Mouse (Mus musculus): ENCODE results near the gene Olfr1377. TPM values are rescaled to one million over a fixed set of nuclear protein-coding genes. Genes with fewer than 3 reads are reported as not detected.
"Not testable (repeated sequence)": the region's sequence is repeated elsewhere in the genome, so short reads cannot be mapped to it uniquely, and the experiment has no call there.

Gene Olfr1377
- polyA plus RNA-seq, 1 experiment from 2014 or later: not detected

GRCm38 (mm10) chr11:51029381-51029780 is 47.6 kb downstream of the Olfr1377 start:
- not testable (repeated sequence) for H3K4me3 ChIP-seq (ENCODE audit: low read depth, low read length); DNase-seq (ENCODE audit: low spot score); H3K9ac ChIP-seq (replicated peaks; ENCODE audit: low read length); ATAC-seq (replicated peaks; ENCODE audit: insufficient number of reproducible peaks, low FRiP score, low TSS enrichment, low read depth); H3K9me3 ChIP-seq (replicated peaks; ENCODE audit: control insufficient read depth, low read length); H3K36me3 ChIP-seq (replicated peaks; ENCODE audit: control insufficient read depth, insufficient read depth, low read depth, low read length); H3K27me3 ChIP-seq (ENCODE audit: control insufficient read depth, insufficient read depth, low read length); H3K4me1 ChIP-seq (ENCODE audit: control insufficient read depth, insufficient read depth, low read length); H3K27ac ChIP-seq (replicated peaks; ENCODE audit: low read depth, low read length); H3K4me2 ChIP-seq (ENCODE audit: low read depth, low read length)
- WGBS: 70% methylated on average over 8 of the region's 8 CpGs

- Histone ChIP-seq H3K9me3 (replicated peaks; ENCODE audit: control insufficient read depth, low read length) (no peaks in the 10 kb centered on the region), H3K27me3 (ENCODE audit: control insufficient read depth, insufficient read depth, low read length) (no peaks in the 10 kb centered on the region)
Observed at GRCm38 (mm10) chr11:51030225-51030624, 48.5 kb downstream of the Olfr1377 start.

GRCm38 (mm10) chr11:51032851-51033250 is 51.1 kb downstream of the Olfr1377 start:
- no peak overlapping the region for H3K4me2 ChIP-seq (ENCODE audit: low read depth, low read length)
- no peak overlapping the region for H3K9ac ChIP-seq (replicated peaks; ENCODE audit: low read length)
- peak; percentile 78 for DNase-seq (ENCODE audit: low spot score)
- no peaks in the 10 kb centered on the region for H3K4me1 ChIP-seq (ENCODE audit: control insufficient read depth, insufficient read depth, low read length)
- 14% methylated on average over 1 of the region's 1 CpGs for WGBS
- no peak for ATAC-seq (replicated peaks; ENCODE audit: insufficient number of reproducible peaks, low FRiP score, low TSS enrichment, low read depth)
- H3K36me3 ChIP-seq (replicated peaks; ENCODE audit: control insufficient read depth, insufficient read depth, low read depth, low read length): no peaks in the 10 kb centered on the region
- H3K4me3 ChIP-seq (ENCODE audit: low read depth, low read length): no peak overlapping the region
- H3K27ac ChIP-seq (replicated peaks; ENCODE audit: low read depth, low read length): no peak overlapping the region
- no peaks in the 10 kb centered on the region for H3K27me3 ChIP-seq (ENCODE audit: control insufficient read depth, insufficient read depth, low read length)
- H3K9me3 ChIP-seq (replicated peaks; ENCODE audit: control insufficient read depth, low read length): no peaks in the 10 kb centered on the region

More at GRCm38 (mm10) chr11:51030225-51030624, 48.5 kb downstream of the Olfr1377 start:
- Histone ChIP-seq H3K4me2 (ENCODE audit: low read depth, low read length) (no peak overlapping the region), H3K27ac (replicated peaks; ENCODE audit: low read depth, low read length) (no peak overlapping the region), H3K9ac (replicated peaks; ENCODE audit: low read length) (no peak overlapping the region), H3K4me3 (ENCODE audit: low read depth, low read length) (no peak overlapping the region), H3K4me1 (ENCODE audit: control insufficient read depth, insufficient read depth, low read length) (no peaks in the 10 kb centered on the region), H3K36me3 (replicated peaks; ENCODE audit: control insufficient read depth, insufficient read depth, low read depth, low read length) (no peaks in the 10 kb centered on the region)
- ATAC-seq (replicated peaks; ENCODE audit: insufficient number of reproducible peaks, low FRiP score, low TSS enrichment, low read depth) (no peak), DNase-seq (ENCODE audit: low spot score) (no peak)
- 80% methylated on average over 2 of the region's 2 CpGs for WGBS

GRCm38 (mm10) chr11:51034141-51034540 is 52.4 kb downstream of the Olfr1377 start:
- not testable (repeated sequence) for H3K36me3 ChIP-seq (replicated peaks; ENCODE audit: control insufficient read depth, insufficient read depth, low read depth, low read length); H3K27me3 ChIP-seq (ENCODE audit: control insufficient read depth, insufficient read depth, low read length); H3K9me3 ChIP-seq (replicated peaks; ENCODE audit: control insufficient read depth, low read length); DNase-seq (ENCODE audit: low spot score); H3K4me1 ChIP-seq (ENCODE audit: control insufficient read depth, insufficient read depth, low read length); H3K4me2 ChIP-seq (ENCODE audit: low read depth, low read length); H3K9ac ChIP-seq (replicated peaks; ENCODE audit: low read length); H3K4me3 ChIP-seq (ENCODE audit: low read depth, low read length); ATAC-seq (replicated peaks; ENCODE audit: insufficient number of reproducible peaks, low FRiP score, low TSS enrichment, low read depth); H3K27ac ChIP-seq (replicated peaks; ENCODE audit: low read depth, low read length)

- 84% methylated on average over 2 of the region's 2 CpGs for WGBS
Observed at GRCm38 (mm10) chr11:51035951-51036350, 54.2 kb downstream of the Olfr1377 start.

More at GRCm38 (mm10) chr11:51035951-51036350, 54.2 kb downstream of the Olfr1377 start:
- DNase-seq (ENCODE audit: low spot score): no peak
- Histone ChIP-seq H3K27me3 (ENCODE audit: control insufficient read depth, insufficient read depth, low read length) (no peaks in the 10 kb centered on the region), H3K4me3 (ENCODE audit: low read depth, low read length) (no peak overlapping the region), H3K27ac (replicated peaks; ENCODE audit: low read depth, low read length) (no peak overlapping the region), H3K4me1 (ENCODE audit: control insufficient read depth, insufficient read depth, low read length) (no peaks in the 10 kb centered on the region), H3K9me3 (replicated peaks; ENCODE audit: control insufficient read depth, low read length) (no peaks in the 10 kb centered on the region), H3K9ac (replicated peaks; ENCODE audit: low read length) (no peak overlapping the region), H3K36me3 (replicated peaks; ENCODE audit: control insufficient read depth, insufficient read depth, low read depth, low read length) (no peaks in the 10 kb centered on the region), H3K4me2 (ENCODE audit: low read depth, low read length) (no peak overlapping the region)
- ATAC-seq (replicated peaks; ENCODE audit: insufficient number of reproducible peaks, low FRiP score, low TSS enrichment, low read depth): no peak

Other genes starting within 250 kb of the Olfr1377 start
- gene Zfp354c, start 154.2 kb upstream of the Olfr1377 start, polyA plus RNA-seq (2014; fragmentation: Nextera tagmentation; extraction: Ambion mirVana): 51.4 and 56.1 TPM in 2 replicates
- gene Zfp879, start 140.4 kb upstream of the Olfr1377 start, polyA plus RNA-seq (2014; fragmentation: Nextera tagmentation; extraction: Ambion mirVana): 0.78 and 1.00 TPM in 2 replicates
- not detected in 2 replicates for gene Grm6, start 131.3 kb upstream of the Olfr1377 start, polyA plus RNA-seq (2014; fragmentation: Nextera tagmentation; extraction: Ambion mirVana)
- 17.6 and 21.6 TPM in 2 replicates for gene Zfp454, start 94.3 kb upstream of the Olfr1377 start, polyA plus RNA-seq (2014; fragmentation: Nextera tagmentation; extraction: Ambion mirVana)
- 24.5 and 27.1 TPM in 2 replicates for gene Zfp2, start 65.8 kb upstream of the Olfr1377 start, polyA plus RNA-seq (2014; fragmentation: Nextera tagmentation; extraction: Ambion mirVana)
- 1.7 and 2.1 TPM in 2 replicates for gene Zfp354b, start 50.3 kb upstream of the Olfr1377 start, polyA plus RNA-seq (2014; fragmentation: Nextera tagmentation; extraction: Ambion mirVana)
- not detected in 2 replicates for gene 4933414I15Rik, start 38.2 kb upstream of the Olfr1377 start, polyA plus RNA-seq (2014; fragmentation: Nextera tagmentation; extraction: Ambion mirVana)
- gene Prop1, start 28.2 kb upstream of the Olfr1377 start, polyA plus RNA-seq (2014; fragmentation: Nextera tagmentation; extraction: Ambion mirVana): 0.25 and 0.79 TPM in 2 replicates
- gene Olfr1378, start 15.4 kb upstream of the Olfr1377 start, polyA plus RNA-seq (2014; fragmentation: Nextera tagmentation; extraction: Ambion mirVana): not detected in 2 replicates
- gene Olfr51, start 21.6 kb downstream of the Olfr1377 start, polyA plus RNA-seq (2014; fragmentation: Nextera tagmentation; extraction: Ambion mirVana): not detected in 2 replicates
- gene Olfr54, start 32.3 kb downstream of the Olfr1377 start, polyA plus RNA-seq (2014; fragmentation: Nextera tagmentation; extraction: Ambion mirVana): 0.15 TPM in 1 of 2 replicates, not detected in the other
- gene Olfr1375, start 66.1 kb downstream of the Olfr1377 start, polyA plus RNA-seq (2014; fragmentation: Nextera tagmentation; extraction: Ambion mirVana): not detected in 2 replicates
- gene Zfp354a, start 77.3 kb downstream of the Olfr1377 start, polyA plus RNA-seq (2014; fragmentation: Nextera tagmentation; extraction: Ambion mirVana): 8.6 and 11.4 TPM in 2 replicates
- not detected in 2 replicates for gene Gm12569, start 238.5 kb downstream of the Olfr1377 start, polyA plus RNA-seq (2014; fragmentation: Nextera tagmentation; extraction: Ambion mirVana)